Mouse (Mus musculus) neural tube, embryonic 10.5 days (tissue): ENCODE data around the gene Npcd.

Experiments
- DNase-seq: peaks from one replicate; pipeline ENCODE4 v3.0.0-alpha.2; 2017; ENCODE audit warnings: low spot score; ENCODE audit errors: extremely low spot score

Gene Npcd

DNA sequence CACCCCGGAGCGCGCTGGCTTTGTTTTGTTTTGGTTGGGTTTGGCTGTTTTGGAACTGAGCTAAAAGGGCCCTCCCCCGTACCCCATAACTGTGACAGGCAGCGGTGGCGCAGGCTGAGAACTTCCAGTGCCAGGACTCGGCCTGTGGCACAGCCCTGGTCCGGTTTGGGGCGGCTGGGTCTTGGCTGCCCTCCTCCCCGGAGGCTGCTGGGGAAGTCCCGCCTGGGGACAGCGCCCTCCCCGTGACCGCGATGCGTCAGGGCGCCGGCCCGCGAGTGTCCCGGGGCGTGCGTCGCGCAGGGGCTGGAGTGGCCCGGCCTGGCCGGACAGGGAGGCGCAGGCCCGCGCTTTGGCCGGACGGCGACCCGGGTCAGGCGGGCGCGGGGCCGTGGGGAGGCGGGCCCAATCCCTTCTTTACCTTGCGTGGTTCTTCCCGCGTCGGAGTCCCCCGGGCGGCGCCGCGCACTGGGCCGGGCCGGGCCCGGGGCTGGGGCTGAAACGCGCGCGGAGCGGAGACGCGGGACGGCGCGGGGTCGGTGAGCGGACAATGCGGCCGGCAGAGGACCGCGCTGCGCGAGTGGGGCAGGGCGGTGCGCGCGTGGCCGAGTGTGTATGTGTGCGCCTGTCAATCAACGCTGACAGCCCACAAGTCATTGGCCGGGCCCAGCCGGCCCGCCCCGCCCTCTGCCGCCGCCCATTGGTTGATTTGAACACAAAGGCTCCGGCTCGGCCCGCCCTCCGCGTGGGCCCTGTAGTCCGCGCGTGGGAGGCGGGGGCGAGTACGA is 91.9 kb downstream of the Npcd start, which contains the start of gene Sun2:
Sun2 (minus strand) TSS at position 616 of the 785 bp plus-strand sequence.
- peak; percentile 92 for DNase-seq

- DNase-seq, result no peak
Observed at GRCm38 (mm10) chr15:79741173-79741858, 92.7 kb downstream of the Npcd start.

DNA sequence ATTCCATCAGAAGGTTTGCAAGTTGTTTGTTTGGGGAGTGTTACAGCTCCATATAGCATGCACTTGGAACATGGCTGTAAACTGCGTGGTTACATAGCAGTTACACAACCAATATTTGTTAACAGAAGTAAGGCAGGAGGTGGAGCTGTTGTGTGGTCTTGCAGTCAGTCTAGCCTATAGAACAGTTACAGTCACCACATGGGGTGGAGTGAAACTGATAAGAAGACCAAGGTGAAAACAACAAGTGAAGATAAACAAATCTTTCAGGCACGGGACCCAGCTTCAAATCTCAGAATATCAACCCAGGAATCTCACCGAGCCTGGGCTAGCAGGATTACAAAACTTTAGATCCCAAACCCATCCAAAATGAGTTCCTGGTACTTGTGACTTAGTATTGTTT is 93.3 kb downstream of the Npcd start:
- no peak for DNase-seq
